Mouse (Mus musculus): ENCODE results near the gene Cdv3. TPM values are rescaled to one million over a fixed set of nuclear protein-coding genes. Genes with fewer than 3 reads are reported as not detected.
"Not testable (repeated sequence)": the region's sequence is repeated elsewhere in the genome, so short reads cannot be mapped to it uniquely, and the experiment has no call there.

Gene Cdv3
- total RNA-seq, 4 experiments from 2014 or later = 131 to 164 (median 151) TPM

GRCm38 (mm10) chr9:103372271-103373010, 6.8 kb upstream of the Cdv3 start:
- no peak for DNase-seq (ENCODE audit: low spot score)

DNA sequence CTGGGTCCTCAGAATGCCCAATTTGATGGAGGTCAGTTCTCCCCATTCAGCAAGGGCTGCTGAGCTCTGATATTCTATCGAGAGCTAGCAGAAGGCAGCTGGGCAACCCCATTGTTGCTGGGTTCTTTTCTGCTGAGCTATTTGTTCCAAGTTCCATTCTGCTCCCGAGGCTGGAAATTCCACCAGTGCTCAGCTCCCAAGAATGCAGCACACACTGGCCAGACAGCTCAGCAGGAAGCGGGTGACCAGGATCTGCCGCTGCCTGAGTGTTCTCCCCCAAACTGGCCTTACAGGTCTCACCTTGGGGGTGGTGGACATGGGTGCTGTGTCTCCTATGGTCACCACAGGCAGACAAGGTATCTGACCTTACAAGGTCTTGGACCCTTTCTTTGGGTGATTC, 4.3 kb upstream of the Cdv3 start:
- no peak for DNase-seq (ENCODE audit: low spot score)

DNA sequence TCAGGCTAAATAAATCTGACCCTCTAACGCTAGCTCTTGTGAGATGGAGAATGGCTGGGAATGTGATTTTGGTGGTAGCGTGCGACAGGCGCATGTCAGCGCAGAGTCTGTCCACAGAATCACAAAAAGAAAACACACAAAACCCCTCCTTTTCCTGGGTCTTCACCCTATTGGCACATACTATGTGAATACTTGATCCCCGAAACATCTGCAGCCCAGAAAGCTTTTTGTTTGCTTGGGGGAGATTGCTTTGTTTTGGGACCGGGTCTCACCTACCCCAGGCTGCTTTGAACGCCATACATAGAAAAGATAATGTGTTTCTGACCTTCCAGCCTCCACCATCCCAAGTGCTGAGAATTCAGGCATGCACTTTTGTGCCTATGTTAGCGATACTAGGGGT, 716 bp upstream of the Cdv3 start:
- no peak for DNase-seq (ENCODE audit: low spot score)

DNA sequence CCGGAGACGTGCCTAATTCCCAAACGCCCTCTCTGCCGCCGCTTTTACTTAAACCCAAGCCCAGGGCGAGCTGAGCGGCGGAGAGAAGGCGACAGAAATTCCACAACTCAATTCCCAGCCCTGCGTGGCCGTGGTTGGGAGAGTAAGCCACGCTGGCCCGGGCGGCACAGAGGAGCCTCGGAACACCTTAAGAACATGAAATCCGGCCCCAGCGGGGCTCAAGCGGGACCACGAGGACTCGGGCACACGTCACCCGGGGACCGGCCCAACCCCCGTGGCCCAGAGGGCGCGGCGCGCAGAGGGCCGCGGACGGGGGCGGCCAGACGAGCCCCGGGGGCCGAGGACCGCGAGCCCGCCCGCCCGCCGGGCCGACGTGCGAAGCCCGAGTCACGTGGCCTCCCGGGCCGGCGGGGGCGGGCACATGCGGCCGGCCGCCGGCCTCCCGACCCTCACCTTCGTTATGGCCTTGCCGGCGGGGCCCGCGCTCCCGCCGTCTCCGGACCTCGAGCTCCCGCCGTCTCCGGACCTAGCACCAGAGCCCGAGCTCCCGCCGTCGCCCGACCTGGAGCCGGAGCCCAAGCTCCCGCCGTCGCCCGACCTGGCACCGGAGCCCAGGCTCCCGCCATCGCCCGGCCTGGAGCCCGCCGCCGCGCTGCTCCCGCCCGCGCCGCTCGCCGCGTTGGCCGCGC, 895 bp downstream of the Cdv3 start:
- peak; percentile 27 for DNase-seq (ENCODE audit: low spot score)

GRCm38 (mm10) chr9:103363730-103364417, 1.8 kb downstream of the Cdv3 start:
- no peak for DNase-seq (ENCODE audit: low spot score)

DNA sequence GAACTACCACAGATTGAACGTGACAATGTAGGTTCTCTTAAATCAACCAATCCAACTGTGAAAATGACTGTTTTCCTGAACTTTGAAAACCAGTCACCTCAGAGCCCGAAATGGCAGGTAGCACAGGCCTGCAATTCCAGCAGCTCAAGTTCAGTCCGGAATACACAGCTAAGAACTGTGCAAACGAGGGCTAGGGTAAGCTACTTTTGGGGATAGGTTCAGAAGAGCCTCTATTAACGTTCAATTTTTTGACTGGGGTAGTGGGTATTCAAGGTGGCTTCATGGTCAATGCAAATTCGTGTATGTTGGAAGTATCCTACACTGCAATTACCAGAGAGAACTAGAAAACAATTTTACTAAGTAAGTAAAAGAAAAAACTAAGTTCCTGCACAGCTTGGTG, 2.6 kb downstream of the Cdv3 start:
- no peak for DNase-seq (ENCODE audit: low spot score)

- no peak for DNase-seq (ENCODE audit: low spot score)
These were observed 5.0 kb downstream of the Cdv3 start for GRCm38 (mm10) chr9:103360642-103361041.

DNA sequence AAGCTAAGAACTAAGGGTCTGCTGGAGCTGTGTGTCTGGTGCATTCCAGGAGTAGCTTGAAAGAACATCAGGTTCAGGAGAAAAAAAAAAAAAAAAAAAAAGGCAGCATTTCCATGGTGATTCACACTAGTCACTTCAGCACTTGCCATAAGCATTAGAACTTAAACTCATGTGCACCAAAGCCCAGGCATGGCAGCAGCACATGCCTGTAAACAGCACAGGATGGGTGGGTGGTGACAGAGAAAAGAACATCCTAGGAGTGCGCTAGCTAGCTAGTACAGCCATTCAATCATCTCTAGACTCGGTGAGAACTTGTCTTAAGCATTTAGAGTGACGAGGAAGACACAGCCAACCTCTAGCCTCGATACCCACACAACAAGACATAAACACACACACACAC, 7.1 kb downstream of the Cdv3 start:
- DNase-seq (ENCODE audit: low spot score) = no peak

- DNase-seq (ENCODE audit: low spot score) = no peak
These were observed 7.7 kb downstream of the Cdv3 start for GRCm38 (mm10) chr9:103357893-103358292.

DNA sequence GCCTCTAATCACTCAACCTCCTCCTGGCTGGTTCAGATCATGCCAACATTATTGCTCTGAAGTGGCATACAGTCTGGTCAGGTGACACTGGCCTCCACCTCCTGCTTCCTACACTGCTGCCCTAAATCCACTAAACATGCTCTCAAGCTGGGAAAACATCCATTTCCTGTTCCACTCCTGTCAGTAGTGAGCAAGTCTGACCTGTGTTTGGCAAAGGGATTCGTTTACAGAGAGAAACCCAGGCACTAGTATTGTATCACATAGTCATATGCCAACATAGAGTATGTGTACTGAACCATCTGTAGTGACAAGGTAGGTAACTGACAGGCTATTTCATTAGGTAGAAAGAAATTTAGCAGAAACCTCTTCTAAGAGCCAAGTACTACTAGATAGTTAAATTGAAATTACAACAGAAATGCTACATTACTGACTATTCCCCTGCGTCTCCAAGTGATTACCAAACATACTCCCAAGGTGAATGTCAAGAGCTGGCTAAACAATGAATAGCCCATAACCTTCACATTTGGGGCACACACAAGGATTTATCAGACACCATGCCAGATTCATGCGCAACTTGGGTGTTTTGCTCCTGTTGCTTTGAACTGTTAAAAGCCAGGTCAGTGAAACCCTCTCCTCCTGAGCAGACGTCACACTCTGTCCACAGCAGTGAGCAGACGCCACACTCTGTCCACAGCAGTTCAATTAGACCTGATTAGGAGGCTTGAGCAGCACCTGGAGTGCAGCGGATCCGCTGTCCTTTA, 12.0 kb downstream of the Cdv3 start:
- not testable (repeated sequence) for DNase-seq (ENCODE audit: low spot score)

- DNase-seq (ENCODE audit: low spot score) = no peak
These were observed 16.8 kb downstream of the Cdv3 start for GRCm38 (mm10) chr9:103348791-103349190.

GRCm38 (mm10) chr9:103347996-103348490, 17.6 kb downstream of the Cdv3 start:
- DNase-seq (ENCODE audit: low spot score) = no peak

- no peak for DNase-seq (ENCODE audit: low spot score)
These were observed 18.6 kb downstream of the Cdv3 start for GRCm38 (mm10) chr9:103347045-103347444.

DNA sequence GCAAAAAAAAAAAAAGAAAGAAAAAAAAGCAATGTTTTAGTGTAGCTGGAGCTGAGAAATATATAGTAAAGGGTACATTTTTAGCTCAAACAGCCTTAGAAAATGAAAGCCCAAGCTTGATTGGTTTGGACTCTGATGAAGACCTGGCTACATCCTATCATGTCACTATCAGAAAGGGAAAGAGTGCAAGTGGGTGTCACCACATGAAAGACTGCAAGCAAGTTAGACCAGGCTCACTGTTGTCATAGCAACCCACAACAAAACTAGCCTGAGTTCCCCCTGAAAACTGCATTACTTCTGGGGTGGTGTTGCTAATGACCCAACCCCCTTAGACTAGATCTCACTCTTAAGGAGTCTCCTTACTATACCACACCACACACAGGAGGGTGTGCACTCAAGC, 28.7 kb downstream of the Cdv3 start:
- no peak for DNase-seq (ENCODE audit: low spot score)

DNA sequence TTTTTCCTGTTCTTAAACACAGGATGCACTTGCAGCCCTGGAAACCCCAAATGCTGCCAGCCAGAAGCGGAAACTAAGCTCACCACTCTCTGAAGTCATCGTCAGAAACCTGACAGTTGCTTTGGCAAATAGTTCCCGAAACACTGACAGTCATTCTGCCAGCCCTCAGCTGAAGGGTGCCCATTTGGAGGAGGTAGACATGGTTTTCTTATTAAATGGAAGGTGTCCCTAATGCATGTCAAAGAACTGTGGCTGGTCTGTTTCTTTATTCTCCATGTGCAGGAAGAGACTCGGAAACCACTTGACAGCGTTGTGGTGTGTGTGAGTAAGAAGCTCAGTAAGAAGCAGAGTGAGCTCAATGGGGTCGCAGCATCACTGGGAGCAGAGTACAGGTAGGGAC, 33.0 kb downstream of the Cdv3 start:
- DNase-seq (ENCODE audit: low spot score) = no peak

GRCm38 (mm10) chr9:103326449-103326848, 39.2 kb downstream of the Cdv3 start:
- no peak for DNase-seq (ENCODE audit: low spot score)

DNA sequence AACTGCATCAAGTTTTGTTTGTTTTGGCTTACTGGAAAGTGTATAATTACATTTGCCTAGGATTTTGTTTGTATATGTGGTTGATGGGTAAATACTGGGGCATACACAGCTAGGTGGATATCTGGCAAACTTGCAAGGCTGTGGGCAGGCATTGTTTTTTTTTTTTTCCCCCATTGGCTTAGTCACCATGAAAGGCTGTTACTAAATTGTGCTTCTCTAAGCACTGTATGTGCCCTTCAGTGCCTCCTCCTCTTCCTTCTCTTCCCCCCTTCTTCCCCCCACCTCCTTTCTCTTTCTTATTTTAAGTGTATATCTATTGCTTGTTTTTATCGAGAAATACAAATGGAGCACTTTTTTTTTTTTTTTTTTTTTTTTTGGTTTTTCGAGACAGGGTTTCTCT, 41.0 kb downstream of the Cdv3 start:
- DNase-seq (ENCODE audit: low spot score) = no peak

GRCm38 (mm10) chr9:103309832-103310231, 55.8 kb downstream of the Cdv3 start:
- DNase-seq (ENCODE audit: low spot score) = no peak

GRCm38 (mm10) chr9:103305332-103306041, 60.2 kb downstream of the Cdv3 start:
- no peak for DNase-seq (ENCODE audit: low spot score)

GRCm38 (mm10) chr9:103304927-103305326, 60.7 kb downstream of the Cdv3 start, which contains the start of the genes 1300017J02Rik and Topbp1:
1300017J02Rik (minus strand) TSS chr9:103305082.
Topbp1 (plus strand) TSS chr9:103305215.
- peak; percentile 92 for DNase-seq (ENCODE audit: low spot score)

Measured in heart, adult 8-10 months (tissue).